In genomic region chr6:147086594-147087225, GRCm38 (mm10) we compare ENCODE assay signal across 8 mouse cellular contexts. TPM values are rescaled to one million over a fixed set of nuclear protein-coding genes. Genes with fewer than 3 reads are reported as not detected.
DNase-seq lines count a peak whose midpoint lies in the region; ATAC-seq and TF ChIP-seq lines count a peak whose summit lies in the region.

Gene Mansc4, minus strand, starts transcription at chr6:147087032.

- H3K4me3 ChIP-seq in layer of hippocampus, adult 2 months, result peak within 1 kb of the TSS; percentile 21; the same call in 1 of the 2 replicates
- peak within 1 kb of the TSS; percentile 17 for H3K4me3 ChIP-seq in intestine, embryonic 14.5 days (ENCODE audit: low read depth, low read length)
- H3K4me3 ChIP-seq in lung, embryonic 16.5 days (ENCODE audit: low read length), result peak within 1 kb of the TSS; percentile 27

- 9% methylated on average over 20 of the region's 20 CpGs for WGBS in intestine, embryonic 14.5 days
- 5% methylated on average over 20 of the region's 20 CpGs for WGBS in lung, embryonic 16.5 days

- H3K27me3 ChIP-seq in intestine, embryonic 14.5 days (replicated peaks; ENCODE audit: control insufficient read depth, insufficient read depth, low read length), result no peaks in the 10 kb centered on the region
- no peaks in the 10 kb centered on the region for H3K27me3 ChIP-seq in lung, embryonic 16.5 days (ENCODE audit: control insufficient read depth, insufficient read depth, low read depth, low read length)

- H3K36me3 ChIP-seq in intestine, embryonic 14.5 days (ENCODE audit: control insufficient read depth, insufficient read depth, low read length), result no peaks in the 10 kb centered on the region
- H3K36me3 ChIP-seq in lung, embryonic 16.5 days (ENCODE audit: control insufficient read depth, insufficient read depth, low read length), result no peaks in the 10 kb centered on the region

- ATAC-seq in intestine, embryonic 14.5 days (replicated peaks; ENCODE audit: low FRiP score, low TSS enrichment, low read depth), result no peak
- ATAC-seq in lung, embryonic 16.5 days (ENCODE audit: low read depth), result peak; percentile 74

- H3K9me3 ChIP-seq in intestine, embryonic 14.5 days (ENCODE audit: control insufficient read depth, low read length), result no peaks in the 10 kb centered on the region
- no peaks in the 10 kb centered on the region for H3K9me3 ChIP-seq in lung, embryonic 16.5 days (ENCODE audit: control insufficient read depth, low read length)

- DNase-seq in layer of hippocampus, adult 2 months (ENCODE audit: low spot score in 2 of 2), result no peak
- no peak for DNase-seq in layer of hippocampus, postnatal 25 days (ENCODE audit: extremely low spot score in 1 of 2, low spot score in 1 of 2)
- peak; percentile 46 for DNase-seq in forelimb bud, embryonic 11.5 days (ENCODE audit: low read depth, low spot score)
- peak; percentile 69 for DNase-seq in intestine, embryonic 14.5 days (ENCODE audit: low spot score)
- peak; percentile 40 for DNase-seq in retina, embryonic 14.5 days (ENCODE audit: low spot score)
- DNase-seq in left cerebral cortex, adult 18-20 months (ENCODE audit: low spot score in 2 of 2), result no peak
- no peak for DNase-seq in right cerebral cortex, adult 18-20 months

- TF ChIP-seq CTCF in layer of hippocampus, adult 2 months (conservative IDR thresholded peaks at IDR 0.05), result no peak

- H3K4me1 ChIP-seq in intestine, embryonic 14.5 days (replicated peaks; ENCODE audit: control insufficient read depth, insufficient read depth, low read length), result peaks cover 17% of the 10 kb centered on the region
- peaks cover 11% of the 10 kb centered on the region for H3K4me1 ChIP-seq in lung, embryonic 16.5 days (replicated peaks; ENCODE audit: control insufficient read depth, insufficient read depth, low read length)

- H3K9ac ChIP-seq in intestine, embryonic 14.5 days (ENCODE audit: low read length), result peak within 1 kb of the TSS; percentile 30; the same call in 1 of the 2 replicates
- H3K9ac ChIP-seq in lung, embryonic 16.5 days (ENCODE audit: low read length), result peak within 1 kb of the TSS; percentile 52; the same call in 1 of the 2 replicates

- H3K27ac ChIP-seq in layer of hippocampus, adult 2 months, result no peak within 1 kb of the TSS
- H3K27ac ChIP-seq in intestine, embryonic 14.5 days (ENCODE audit: low read depth), result peak within 1 kb of the TSS; percentile 59
- H3K27ac ChIP-seq in lung, embryonic 16.5 days (ENCODE audit: low read length), result peak within 1 kb of the TSS; percentile 77

- H3K4me2 ChIP-seq in intestine, embryonic 14.5 days (ENCODE audit: low read length), result peak within 1 kb of the TSS; percentile 50
- H3K4me2 ChIP-seq in lung, embryonic 16.5 days (ENCODE audit: low read depth, low read length), result peak within 1 kb of the TSS; percentile 48

RNA-seq across cellular contexts. Expression of gene Mansc4, which starts in this region (rescaled TPM):
- under 1 TPM in 1 of 2 experiments, not detected in 1; 0.77 TPM for total RNA-seq in layer of hippocampus, adult 2 months (2021)
- 1 to 10 TPM in 1 of 2 experiments, not detected in 1; 1.0 TPM for total RNA-seq in layer of hippocampus, postnatal 25 days (2021)
- 2.6 and 3.0 TPM in 2 replicates for polyA plus RNA-seq in intestine, embryonic 14.5 days (2014; fragmentation: Nextera tagmentation; extraction: Ambion mirVana)
- polyA plus RNA-seq in lung, embryonic 16.5 days (2015; fragmentation: Nextera tagmentation; extraction: Ambion mirVana), result 7.5 and 8.2 TPM in 2 replicates
- under 1 TPM in 1 of 2 experiments, not detected in 1; 0.33 TPM for total RNA-seq in left cerebral cortex, adult 18-20 months (2021)

Comparison
In these comparisons a context has a peak if more than half of its experiments do, and no peak if none do; other contexts are left out.
1. DNase-seq: peak in forelimb bud, embryonic 11.5 days (single experiment), intestine, embryonic 14.5 days (single experiment) and retina, embryonic 14.5 days (single experiment); none in layer of hippocampus, adult 2 months (0 of 2), layer of hippocampus, postnatal 25 days (0 of 2), left cerebral cortex, adult 18-20 months (0 of 2) and right cerebral cortex, adult 18-20 months (single experiment).
2. Peak in every context shown above with its lines, with median percentiles within 50 percentile points of each other: H3K4me3 ChIP-seq.